Mouse (Mus musculus) heart, postnatal 0 days (tissue): Measurements from ENCODE around the gene Apoa1.

ENCODE experiments used
- CTCF ChIP-seq: IDR thresholded peaks from 2 replicates; pipeline ENCODE4 v1.5.1; 2016; ENCODE audit warnings: antibody characterized with exemption, control low read depth, low read depth
- EP300 ChIP-seq: IDR thresholded peaks from 2 replicates; pipeline ENCODE4 v1.6.1; 2016; ENCODE audit warnings: antibody characterized with exemption, low read depth

- TF ChIP-seq CTCF (no peak), EP300 (no peak)
Measured at GRCm38 (mm10) chr9:46238850-46239249, 10.5 kb downstream of the Apoa1 start.
